Mouse (Mus musculus) hindbrain, embryonic 11.5 days (tissue): ENCODE data around the gene Dsn1. TPM values are rescaled to one million over a fixed set of nuclear protein-coding genes. Genes with fewer than 3 reads are reported as not detected.

Experiments
- ATAC-seq: fragments of 200-750 bp; cut with Nextera tagmentation; 2 replicates; pipeline ENCODE4 v1.8.0; 2017; ENCODE audit warnings: mild to moderate bottlenecking, moderate TSS enrichment, moderate library complexity; ENCODE audit not compliant: low FRiP score
- DNase-seq: peaks from one replicate; pipeline ENCODE4 v3.0.0-alpha.2; 2015; ENCODE audit warnings: low spot score
- H3K27ac ChIP-seq: fragments of 300-500 bp; sonication (generic); 2 replicates; pipeline ENCODE4 v1.5.1; 2014; ENCODE audit warnings: mild to moderate bottlenecking, low read depth, low read length
- H3K27me3 ChIP-seq: fragments of 300-500 bp; sonication (generic); 2 replicates; pipeline ENCODE4 v1.6.1; 2014; ENCODE audit warnings: mild to moderate bottlenecking, low read length, moderate library complexity, mixed read lengths; ENCODE audit not compliant: control insufficient read depth, insufficient read depth
- H3K36me3 ChIP-seq: fragments of 300-500 bp; sonication (generic); 2 replicates; pipeline ENCODE4 v1.6.1; 2014; ENCODE audit warnings: mild to moderate bottlenecking, low read length, moderate library complexity, mixed read lengths; ENCODE audit not compliant: control insufficient read depth, insufficient read depth
- H3K4me1 ChIP-seq: fragments of 300-500 bp; sonication (generic); replicated peaks from 2 replicates; pipeline ENCODE4 v1.6.1; 2014; ENCODE audit warnings: low read length, mixed read lengths; ENCODE audit not compliant: control insufficient read depth, insufficient read depth
- H3K4me2 ChIP-seq: fragments of 300-500 bp; sonication (generic); replicated peaks from 2 replicates; pipeline ENCODE4 v1.6.1; 2014; ENCODE audit warnings: mild to moderate bottlenecking, low read depth, low read length
- H3K4me3 ChIP-seq: fragments of 300-500 bp; sonication (generic); 2 replicates; pipeline ENCODE4 v1.5.1; 2014; ENCODE audit warnings: low read depth, low read length
- H3K9ac ChIP-seq: fragments of 300-500 bp; sonication (generic); 2 replicates; pipeline ENCODE4 v1.6.1; 2014; ENCODE audit warnings: low read depth, low read length
- H3K9me3 ChIP-seq: fragments of 300-500 bp; sonication (generic); 2 replicates; pipeline ENCODE4 v1.6.1; 2016; ENCODE audit warnings: low read length; ENCODE audit not compliant: control insufficient read depth
- WGBS: fragments of 180-500 bp; shearing (Covaris S2); extraction: QIAGEN DNeasy Blood & Tissue Kit; methylation state at CpG from one replicate; pipeline ENCODE4 v1.1.7; 2014; 5-methylcytosine and 5-hydroxymethylcytosine counted together
- polyA plus RNA-seq: library from polyadenylated mRNA; unstranded; fragments of >200 nt; fragmentation: Nextera tagmentation; extraction: Ambion mirVana; gene quantifications from 2 replicates; pipeline ENCODE4 v1.2.1, GENCODE M21; 2014

Dsn1 gene
- polyA plus RNA-seq, 1 experiment from 2014 or later = 44.7 TPM

DNA sequence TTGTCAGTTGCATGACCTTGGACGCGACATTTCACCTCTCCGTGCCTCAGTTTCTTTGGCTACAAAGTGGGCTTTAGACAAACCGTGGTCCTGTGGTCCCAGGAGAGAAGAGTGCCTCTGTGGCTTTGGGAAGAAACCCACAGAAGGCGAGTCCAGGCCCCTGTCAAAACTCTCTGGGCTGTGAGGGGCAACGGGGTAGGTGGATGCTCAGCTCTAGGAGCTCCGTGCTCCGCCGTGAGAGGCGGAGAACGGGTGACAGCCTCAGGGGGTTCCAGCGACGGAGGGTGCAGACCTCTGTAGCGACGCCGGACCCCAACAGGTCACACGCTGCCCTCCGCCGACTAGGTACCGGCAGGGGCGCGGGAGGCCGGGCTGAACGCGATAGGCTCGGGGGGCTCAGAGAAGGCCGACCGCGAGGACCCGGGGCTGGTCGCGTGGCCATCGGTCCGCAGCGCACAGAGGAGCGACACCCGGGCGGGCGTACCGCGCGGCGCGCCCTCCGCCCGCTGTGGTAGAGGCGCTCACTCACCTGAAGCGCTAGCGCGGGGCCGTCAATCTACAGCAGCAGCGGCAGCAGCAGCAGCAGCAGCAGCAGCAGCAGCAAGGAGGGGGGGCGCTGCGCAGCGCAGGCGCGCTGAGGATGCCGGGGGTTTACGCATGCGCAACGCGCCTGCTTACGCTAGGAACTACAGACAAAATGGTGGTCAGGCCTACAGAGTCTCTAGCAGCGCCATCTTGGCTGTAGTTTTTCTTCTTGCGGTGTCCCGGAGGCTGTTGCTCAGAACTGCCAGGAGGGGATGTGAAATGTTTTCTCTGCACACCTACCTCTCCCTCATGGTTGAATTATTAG lies 15.3 kb downstream of the Dsn1 start, which contains the start of gene Ndrg3:
TSS of gene Ndrg3 (minus strand) at position 587 of the 850 bp plus-strand sequence.
- Histone ChIP-seq H3K36me3 (no peaks in the 10 kb centered on the region), H3K4me2 (peak within 1 kb of the TSS; percentile 87), H3K9ac (peak within 1 kb of the TSS; percentile 81), H3K27ac (0 out of 2 replicates have a peak within 1 kb of the TSS, but pooled peaks have one; percentile 48), H3K9me3 (no peaks in the 10 kb centered on the region), H3K4me3 (peak within 1 kb of the TSS; percentile 80), H3K4me1 (peaks cover 4% of the 10 kb centered on the region), H3K27me3 (no peaks in the 10 kb centered on the region)
- ATAC-seq = peak; percentile 94
- WGBS = under 1% methylated on average over 66 of the region's 66 CpGs
- DNase-seq = peak; percentile 99

DNA sequence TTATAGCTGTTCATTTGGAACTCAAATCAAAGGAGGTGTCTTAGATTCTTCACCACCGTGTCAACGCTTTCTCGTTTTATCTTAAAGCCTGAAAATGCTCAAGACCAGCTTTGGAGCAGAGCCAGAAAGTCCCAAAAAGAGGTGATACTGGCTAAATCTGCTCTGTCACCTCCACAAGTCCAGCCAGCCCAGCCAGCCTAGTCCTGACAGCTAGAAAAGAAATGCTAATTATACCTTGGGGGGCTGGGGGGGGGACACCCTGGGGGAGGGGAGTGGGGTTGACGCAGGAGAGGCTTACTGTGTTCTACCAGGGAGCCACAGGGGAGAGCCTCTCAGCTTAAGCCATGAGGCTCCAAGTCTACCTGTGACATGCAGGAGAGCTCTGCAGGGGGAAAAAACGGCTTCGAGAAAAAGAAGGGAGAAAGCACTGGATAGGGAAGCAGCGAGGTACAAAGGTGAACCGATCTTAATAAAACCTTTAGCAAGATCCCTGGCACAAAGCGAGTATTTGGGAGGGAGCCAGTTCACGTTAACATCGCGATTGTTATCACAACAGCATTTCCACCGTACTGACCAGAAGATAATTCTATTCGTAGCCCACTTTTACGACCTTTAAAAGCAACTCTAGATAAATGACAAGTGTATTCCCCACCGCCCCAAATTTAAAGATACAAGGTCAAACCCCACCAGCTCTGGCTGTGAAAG lies 16.1 kb downstream of the Dsn1 start:
- no peaks in the 10 kb centered on the region for H3K27me3 ChIP-seq
- peak overlapping the region; percentile 87 for H3K4me2 ChIP-seq
- H3K4me3 ChIP-seq = peak overlapping the region; percentile 80
- no peaks in the 10 kb centered on the region for H3K36me3 ChIP-seq
- no peak overlapping the region for H3K27ac ChIP-seq
- H3K4me1 ChIP-seq = peaks cover 4% of the 10 kb centered on the region
- no peaks in the 10 kb centered on the region for H3K9me3 ChIP-seq
- H3K9ac ChIP-seq = no peak overlapping the region; the same call in 1 of the 2 replicates
- no peak for ATAC-seq
- WGBS = 4% methylated on average over 16 of the region's 16 CpGs
- DNase-seq = no peak

DNA sequence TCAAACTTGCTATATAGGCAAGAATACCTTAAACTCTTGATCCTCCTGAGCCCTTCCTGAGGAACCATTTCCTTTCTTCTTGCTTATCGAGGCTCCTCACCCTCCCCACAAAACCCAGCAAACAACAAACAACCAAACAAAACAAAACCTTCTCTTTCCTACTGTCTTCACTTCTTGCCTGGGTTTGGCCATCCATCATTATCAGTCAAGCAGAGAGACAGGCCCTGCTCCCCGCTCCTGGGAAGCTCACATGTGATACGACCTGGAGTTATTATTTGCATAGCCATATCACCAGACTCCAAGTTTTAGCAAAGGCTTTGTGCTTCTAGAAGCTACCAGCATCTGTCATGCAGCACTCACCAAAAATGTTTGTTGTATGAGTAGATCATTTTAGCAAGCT lies 19.6 kb downstream of the Dsn1 start:
- Histone ChIP-seq H3K27me3 (no peaks in the 10 kb centered on the region), H3K9ac (no peak overlapping the region), H3K27ac (no peak overlapping the region), H3K4me1 (peaks cover 4% of the 10 kb centered on the region), H3K4me2 (no peak overlapping the region), H3K36me3 (no peaks in the 10 kb centered on the region), H3K9me3 (no peaks in the 10 kb centered on the region), H3K4me3 (no peak overlapping the region)
- WGBS = 63% methylated on average over 3 of the region's 3 CpGs
- DNase-seq (no peak), ATAC-seq (no peak)

DNA sequence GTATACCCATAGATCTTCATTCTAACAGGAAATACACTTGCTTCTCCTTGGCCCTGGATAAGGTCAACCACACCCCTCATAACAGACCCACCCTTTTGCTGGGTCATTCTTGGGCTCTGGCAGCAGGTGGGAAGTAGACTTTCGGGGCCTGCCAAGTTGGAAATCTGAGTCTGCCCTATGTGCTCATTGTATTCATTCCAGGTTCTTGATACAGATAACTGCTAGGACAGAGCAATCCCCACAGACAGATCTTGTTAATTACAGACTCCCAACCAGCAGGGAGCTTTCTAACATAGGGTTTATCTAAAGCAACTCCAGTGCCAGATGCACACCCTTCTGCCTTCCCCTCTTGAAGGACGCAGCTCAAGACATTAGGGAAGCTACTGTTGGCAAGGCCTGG lies 24.1 kb downstream of the Dsn1 start:
- Histone ChIP-seq H3K27me3 (no peaks in the 10 kb centered on the region), H3K4me1 (no peaks in the 10 kb centered on the region), H3K9me3 (no peaks in the 10 kb centered on the region), H3K4me3 (no peak overlapping the region), H3K27ac (no peak overlapping the region), H3K9ac (no peak overlapping the region), H3K4me2 (no peak overlapping the region), H3K36me3 (no peaks in the 10 kb centered on the region)
- DNase-seq = no peak
- no peak for ATAC-seq
- WGBS = 78% methylated on average over 2 of the region's 2 CpGs

DNA sequence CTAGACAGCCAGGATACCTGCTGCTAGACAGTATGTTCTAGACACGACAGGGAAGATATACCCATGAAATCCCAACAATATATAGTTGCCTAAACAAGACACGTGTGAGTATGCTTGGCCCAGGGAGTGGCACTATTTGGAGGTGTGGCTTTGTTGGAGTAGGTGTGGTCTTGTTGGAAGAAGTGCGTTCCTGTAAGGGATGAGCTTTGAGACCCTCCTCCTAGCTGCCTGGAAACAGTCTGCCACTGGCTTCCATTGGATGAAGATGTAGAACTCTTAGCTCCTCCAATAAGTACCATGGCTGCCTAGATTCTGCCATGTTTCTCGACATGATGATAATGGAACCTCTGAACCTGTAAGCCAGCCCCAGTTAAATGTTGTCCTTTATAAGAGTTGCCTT lies 25.7 kb downstream of the Dsn1 start:
- Histone ChIP-seq H3K4me3 (no peak overlapping the region), H3K4me2 (no peak overlapping the region), H3K27me3 (no peaks in the 10 kb centered on the region), H3K27ac (no peak overlapping the region), H3K9me3 (no peaks in the 10 kb centered on the region), H3K36me3 (no peaks in the 10 kb centered on the region), H3K4me1 (no peaks in the 10 kb centered on the region), H3K9ac (no peak overlapping the region)
- no peak for ATAC-seq
- 82% methylated on average over 4 of the region's 4 CpGs for WGBS
- DNase-seq = no peak

DNA sequence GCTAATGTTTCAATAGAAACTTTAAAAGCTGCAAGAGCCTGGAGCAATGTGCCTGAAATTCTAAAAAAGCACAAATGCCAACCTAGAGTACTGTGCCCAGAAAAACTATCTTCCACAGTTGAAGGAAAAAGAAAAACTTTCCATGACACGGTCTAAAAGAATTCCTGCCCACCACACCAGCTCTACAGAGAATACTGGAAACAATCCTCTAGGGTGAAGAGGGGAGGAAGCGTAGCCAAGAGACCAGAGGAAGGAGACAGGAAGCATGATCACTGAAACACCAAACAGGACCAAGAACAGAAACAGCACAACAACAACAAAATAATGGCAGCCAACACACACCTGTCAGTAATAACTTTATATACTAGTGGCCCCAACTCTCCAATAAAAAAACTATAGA lies 26.9 kb downstream of the Dsn1 start:
- no peak for DNase-seq

DNA sequence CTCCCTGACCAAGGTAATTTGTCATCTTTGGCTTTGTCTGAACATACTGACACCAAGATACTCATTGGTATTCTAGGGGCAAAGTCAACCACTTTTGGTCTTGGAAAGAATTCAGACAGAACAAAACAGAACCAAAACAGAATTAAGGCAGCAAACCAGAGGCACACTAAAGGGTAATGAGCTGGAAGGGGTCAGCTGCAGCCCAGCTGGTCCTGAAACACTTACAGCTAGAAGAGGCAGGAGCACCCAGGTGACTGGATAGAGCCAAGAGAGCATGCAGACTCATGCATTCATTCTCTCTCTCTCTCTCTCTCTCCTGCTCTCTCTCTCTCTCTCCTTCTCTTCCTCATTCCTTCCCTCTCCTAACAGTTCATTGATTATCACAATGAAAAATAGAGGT lies 30.2 kb downstream of the Dsn1 start:
- ATAC-seq (no peak), DNase-seq (peak; percentile 44)
- no peaks in the 10 kb centered on the region for H3K36me3 ChIP-seq
- no peaks in the 10 kb centered on the region for H3K9me3 ChIP-seq
- H3K4me1 ChIP-seq = no peaks in the 10 kb centered on the region
- no peak overlapping the region for H3K9ac ChIP-seq
- H3K27me3 ChIP-seq = no peaks in the 10 kb centered on the region
- H3K4me3 ChIP-seq = no peak overlapping the region
- no peak overlapping the region for H3K4me2 ChIP-seq
- H3K27ac ChIP-seq = peak overlapping the region; percentile 30; the same call in 1 of the 2 replicates

More for the DNA sequence above, 26.9 kb downstream of the Dsn1 start:
- H3K4me3 ChIP-seq = no peak overlapping the region
- ATAC-seq = no peak
- H3K27me3 ChIP-seq = no peaks in the 10 kb centered on the region
- no peaks in the 10 kb centered on the region for H3K9me3 ChIP-seq
- 88% methylated on average over 2 of the region's 2 CpGs for WGBS
- no peak overlapping the region for H3K27ac ChIP-seq
- no peaks in the 10 kb centered on the region for H3K36me3 ChIP-seq
- no peak overlapping the region for H3K4me2 ChIP-seq
- no peaks in the 10 kb centered on the region for H3K4me1 ChIP-seq
- no peak overlapping the region for H3K9ac ChIP-seq

DNA sequence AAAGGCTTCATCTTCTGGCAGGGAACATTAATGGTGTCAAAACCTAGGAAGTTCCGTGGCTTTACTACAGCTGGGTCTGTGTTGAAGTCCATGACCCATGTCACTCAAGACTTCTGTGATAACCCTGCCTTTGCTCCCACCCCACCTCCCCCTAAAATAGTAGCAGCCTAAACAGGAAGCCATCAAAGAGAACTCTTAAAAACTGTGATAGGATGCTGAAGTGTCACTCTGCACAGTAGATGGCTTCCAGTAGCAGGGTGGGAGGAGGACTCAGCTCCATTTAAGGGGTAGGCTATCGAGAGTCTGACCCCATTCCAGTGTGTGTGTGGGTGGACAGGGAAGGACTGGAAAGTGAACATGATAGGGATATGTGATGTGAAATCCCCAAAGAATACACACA lies 32.0 kb downstream of the Dsn1 start:
- Histone ChIP-seq H3K4me1 (no peaks in the 10 kb centered on the region), H3K4me2 (no peak overlapping the region), H3K27me3 (no peaks in the 10 kb centered on the region), H3K36me3 (no peaks in the 10 kb centered on the region), H3K27ac (no peak overlapping the region), H3K9me3 (no peaks in the 10 kb centered on the region), H3K4me3 (no peak overlapping the region), H3K9ac (no peak overlapping the region)
- DNase-seq (no peak), ATAC-seq (no peak)
- 69% methylated on average over 2 of the region's 2 CpGs for WGBS
